Mouse (Mus musculus) CH12.LX (cell line): Measurements from ENCODE around the gene Metap2. TPM values are rescaled to one million over a fixed set of nuclear protein-coding genes. Genes with fewer than 3 reads are reported as not detected.

Source experiments
- DNase-seq: peaks from one replicate; pipeline ENCODE4 v3.0.0-alpha.2; 2013; ENCODE audit errors: extremely low read depth
- H3K27ac ChIP-seq: 2 replicates; pipeline ENCODE4 v1.5.1; 2012; ENCODE audit warnings: low read depth, mild to moderate bottlenecking, control low read depth, moderate library complexity; ENCODE audit not compliant: insufficient read depth
- H3K27me3 ChIP-seq: replicated peaks from 2 replicates; pipeline ENCODE3; 2012; ENCODE audit warnings: inconsistent platforms
- H3K36me3 ChIP-seq, 2 experiments: replicated peaks in 1 of 2; 2 replicates each; pipeline versions ENCODE3 to v1.6.1; 2012; ENCODE audit warnings: inconsistent platforms in 1 of 2, low read length in 1 of 2, mild to moderate bottlenecking in 1 of 2, mixed read lengths in 1 of 2, moderate library complexity in 1 of 2; ENCODE audit not compliant: control insufficient read depth in 1 of 2, insufficient read depth in 1 of 2
- H3K4me1 ChIP-seq, 2 experiments: 2 replicates each; pipeline ENCODE4 v1.6.1; 2012; ENCODE audit warnings: inconsistent platforms in 1 of 2, moderate library complexity in 1 of 2; ENCODE audit not compliant: insufficient read depth in 2 of 2, control insufficient read depth in 1 of 2
- H3K4me2 ChIP-seq: 2 replicates; pipeline ENCODE4 v1.6.1; 2012; ENCODE audit warnings: low read depth, mild to moderate bottlenecking, control low read depth; ENCODE audit not compliant: poor library complexity, insufficient read depth, severe bottlenecking
- H3K4me3 ChIP-seq, 3 experiments: fragments of 150-350 bp in 1 of 3; sonication (generic) in 1 of 3; replicated peaks in 1 of 3; 2 replicates each; pipeline versions ENCODE3 to v1.5.1; 2011 to 2012; ENCODE audit warnings: low read depth in 2 of 3, low read length in 2 of 3, mild to moderate bottlenecking in 2 of 3, moderate library complexity in 2 of 3, control low read depth in 1 of 3, improper control_type of control experiment in 1 of 3, inconsistent platforms in 1 of 3, mixed read lengths in 1 of 3; ENCODE audit not compliant: poor library complexity in 1 of 3
- H3K79me2 ChIP-seq: replicated peaks from 2 replicates; pipeline ENCODE4 v1.6.1; 2012; ENCODE audit warnings: mild to moderate bottlenecking, moderate library complexity; ENCODE audit not compliant: control insufficient read depth, poor library complexity, insufficient read depth, severe bottlenecking; ENCODE audit errors: extremely low read depth
- H3K9ac ChIP-seq: 2 replicates; pipeline ENCODE4 v1.6.1; 2012; ENCODE audit warnings: low read depth, mild to moderate bottlenecking, control low read depth, moderate library complexity; ENCODE audit not compliant: insufficient read depth
- H3K9me3 ChIP-seq: replicated peaks from 2 replicates; pipeline ENCODE3; 2012; ENCODE audit warnings: low read length, inconsistent platforms, mixed read lengths
- CHD2 ChIP-seq: IDR thresholded peaks from 2 replicates; pipeline ENCODE4 v1.6.1; 2011; ENCODE audit warnings: low read length, improper control_type of control experiment
- E2F4 ChIP-seq: IDR thresholded peaks from 2 replicates; pipeline ENCODE4 v1.6.1; 2011; ENCODE audit warnings: low read depth, low read length, improper control_type of control experiment; ENCODE audit not compliant: insufficient replicate concordance
- ELF1 ChIP-seq: IDR thresholded peaks from 2 replicates; pipeline ENCODE4 v1.6.1; 2014; ENCODE audit warnings: low read depth, mild to moderate bottlenecking, inconsistent platforms, low read length, improper control_type of control experiment
- GABPA ChIP-seq: IDR thresholded peaks from 2 replicates; pipeline ENCODE4 v1.6.1; 2012; ENCODE audit warnings: low read depth, low read length, improper control_type of control experiment, inconsistent platforms; ENCODE audit not compliant: insufficient replicate concordance
- HCFC1 ChIP-seq: IDR thresholded peaks from 2 replicates; pipeline ENCODE4 v1.6.1; 2012; ENCODE audit warnings: low read depth, mild to moderate bottlenecking, inconsistent platforms, low read length, improper control_type of control experiment
- JUN ChIP-seq: IDR thresholded peaks from 2 replicates; pipeline ENCODE4 v1.6.1; 2011; ENCODE audit warnings: low read depth, mild to moderate bottlenecking, low read length, improper control_type of control experiment, moderate library complexity; ENCODE audit not compliant: insufficient read depth
- JUND ChIP-seq: conservative IDR thresholded peaks from 2 replicates; pipeline ENCODE4 v1.6.1; 2011; ENCODE audit warnings: low read depth, low read length, improper control_type of control experiment
- KAT2A ChIP-seq: IDR thresholded peaks from 2 replicates; pipeline ENCODE4 v1.6.1; 2012; ENCODE audit warnings: low read length, improper control_type of control experiment, inconsistent platforms; ENCODE audit not compliant: insufficient replicate concordance
- MAFK ChIP-seq: IDR thresholded peaks from 2 replicates; pipeline ENCODE4 v1.6.1; 2011; ENCODE audit warnings: low read length, improper control_type of control experiment; ENCODE audit not compliant: insufficient replicate concordance
- MAZ ChIP-seq: IDR thresholded peaks from 2 replicates; pipeline ENCODE4 v1.6.1; 2012; ENCODE audit warnings: low read depth, mild to moderate bottlenecking, inconsistent platforms, low read length, improper control_type of control experiment, moderate library complexity
- MEF2A ChIP-seq: IDR thresholded peaks from 2 replicates; pipeline ENCODE4 v1.6.1; 2014; ENCODE audit warnings: low read depth, mild to moderate bottlenecking, inconsistent platforms, low read length, improper control_type of control experiment, borderline replicate concordance
- MYC ChIP-seq: IDR thresholded peaks from 2 replicates; pipeline ENCODE4 v1.6.1; 2011; ENCODE audit warnings: low read depth, mild to moderate bottlenecking, improper control_type of control experiment, low read length
- RAD21 ChIP-seq: IDR thresholded peaks from 2 replicates; pipeline ENCODE4 v1.6.1; 2011; ENCODE audit warnings: low read depth, mild to moderate bottlenecking, low read length, improper control_type of control experiment, moderate library complexity
- RCOR1 ChIP-seq: conservative IDR thresholded peaks from 2 replicates; pipeline ENCODE4 v1.6.1; 2012; ENCODE audit warnings: low read depth, mild to moderate bottlenecking, inconsistent platforms, low read length, improper control_type of control experiment
- SIN3A ChIP-seq: IDR thresholded peaks from 2 replicates; pipeline ENCODE4 v1.6.1; 2012; ENCODE audit warnings: low read length, improper control_type of control experiment, inconsistent platforms
- SMC3 ChIP-seq: IDR thresholded peaks from 2 replicates; pipeline ENCODE4 v1.6.1; 2011; ENCODE audit warnings: low read depth, low read length, improper control_type of control experiment
- TCF12 ChIP-seq: IDR thresholded peaks from 2 replicates; pipeline ENCODE4 v1.6.1; 2014; ENCODE audit warnings: low read depth, mild to moderate bottlenecking, inconsistent platforms, low read length, improper control_type of control experiment
- UBTF ChIP-seq: IDR thresholded peaks from 2 replicates; pipeline ENCODE4 v1.6.1; 2012; ENCODE audit warnings: low read depth, mild to moderate bottlenecking, inconsistent platforms, low read length, improper control_type of control experiment, moderate library complexity
- USF2 ChIP-seq: conservative IDR thresholded peaks from 2 replicates; pipeline ENCODE4 v1.6.1; 2011; ENCODE audit warnings: low read depth, low read length, improper control_type of control experiment
- ZC3H11A ChIP-seq: IDR thresholded peaks from 2 replicates; pipeline ENCODE4 v1.6.1; 2012; ENCODE audit warnings: low read depth, mild to moderate bottlenecking, inconsistent platforms, low read length, improper control_type of control experiment
- ZKSCAN1 ChIP-seq: IDR thresholded peaks from 2 replicates; pipeline ENCODE4 v1.6.1; 2012; ENCODE audit warnings: low read depth, inconsistent platforms, low read length, improper control_type of control experiment, borderline replicate concordance
- ZMIZ1 ChIP-seq: IDR thresholded peaks from 2 replicates; pipeline ENCODE4 v1.6.1; 2012; ENCODE audit warnings: low read depth, mild to moderate bottlenecking, inconsistent platforms, low read length, improper control_type of control experiment
- ZNF384 ChIP-seq: IDR thresholded peaks from 2 replicates; pipeline ENCODE4 v1.6.1; 2012; ENCODE audit warnings: low read depth, low read length, improper control_type of control experiment, inconsistent platforms
- dilution Hi-C: fragments of 300-500 bp; cut with MboI; formaldehyde crosslinking; loops from 2 replicates; pipeline ENCODE4 v1.14.3; 2020; ENCODE audit warnings: low sequenced_read_pairs; ENCODE audit not compliant: extremely low pct_unique_long_range_greater_than_20kb, extremely low pct_ligation_motif_present
- in situ Hi-C: fragments of 300-500 bp; cut with MboI; formaldehyde crosslinking; loops from 3 replicates; pipeline ENCODE4 v1.14.3; 2019; ENCODE audit warnings: low sequenced_read_pairs, low pct_ligation_motif_present, low pct_unique_long_range_greater_than_20kb, mixed read lengths
- polyA plus RNA-seq: library from polyadenylated mRNA; unstranded; fragments of >175 nt; gene quantifications from 2 replicates; pipeline ENCODE4 v1.2.1, GENCODE M21; 2012; ENCODE audit warnings: low read depth; ENCODE audit not compliant: insufficient read length
- total RNA-seq, 2 experiments: library from RNA; depleted of rRNA; stranded (reverse); fragments of 300-350 nt in 1 of 2; fragments of >200 nt in 1 of 2; gene quantifications; 2 replicates each; pipeline ENCODE4 v1.2.3; 2012 to 2014

Metap2 gene
- total and polyA plus RNA-seq, 3 experiments: 183 to 710 (median 211) TPM

GRCm38 (mm10) chr10:93932020-93932419 is 35.1 kb upstream of the Metap2 start:
- H3K4me2 ChIP-seq: no peak overlapping the region
- TF ChIP-seq RCOR1: no peak
- no peak for TF ChIP-seq MEF2A
- TF ChIP-seq ZMIZ1: no peak
- no peak for TF ChIP-seq E2F4
- no peak for TF ChIP-seq ELF1
- no peak for TF ChIP-seq MAFK
- TF ChIP-seq UBTF: no peak
- TF ChIP-seq JUN: no peak
- TF ChIP-seq ZKSCAN1: no peak
- no peak for TF ChIP-seq HCFC1
- TF ChIP-seq GABPA: no peak
- no peak for TF ChIP-seq TCF12
- no peak for TF ChIP-seq JUND
- no peak for TF ChIP-seq MAZ
- TF ChIP-seq CHD2: no peak
- TF ChIP-seq USF2: no peak
- TF ChIP-seq SIN3A: no peak
- no peak for TF ChIP-seq ZC3H11A
- TF ChIP-seq, all 38 proteins: peak for 0
- no peaks in the 10 kb centered on the region for H3K9me3 ChIP-seq
- no peak overlapping the region for H3K27ac ChIP-seq
- no peaks in the 10 kb centered on the region for H3K36me3 ChIP-seq
- H3K9ac ChIP-seq: no peak overlapping the region
- dilution Hi-C loops: no loop called here
- peaks cover 2% of the 10 kb centered on the region for H3K27me3 ChIP-seq
- H3K79me2 ChIP-seq: no peaks in the 10 kb centered on the region
- no peak overlapping the region for H3K4me3 ChIP-seq
- in situ Hi-C loops: no loop called here
- no peaks in the 10 kb centered on the region; a peak in 1 of 4 replicates for H3K4me1 ChIP-seq
- DNase-seq: no peak

GRCm38 (mm10) chr10:93931431-93931830 is 34.5 kb upstream of the Metap2 start:
- H3K9ac ChIP-seq: no peak overlapping the region
- peaks cover 2% of the 10 kb centered on the region for H3K27me3 ChIP-seq
- no peaks in the 10 kb centered on the region; a peak in 1 of 4 replicates for H3K4me1 ChIP-seq
- dilution Hi-C loops: no loop called here
- TF ChIP-seq SMC3 (no peak), ZKSCAN1 (no peak), MYC (no peak), KAT2A (no peak), ZMIZ1 (no peak), TCF12 (no peak), CHD2 (no peak), ZC3H11A (no peak), RAD21 (no peak), ZNF384 (no peak)
- no peak overlapping the region for H3K4me3 ChIP-seq
- no peak overlapping the region for H3K4me2 ChIP-seq
- H3K79me2 ChIP-seq: no peaks in the 10 kb centered on the region
- no peak overlapping the region for H3K27ac ChIP-seq
- no peaks in the 10 kb centered on the region for H3K9me3 ChIP-seq
- H3K36me3 ChIP-seq: no peaks in the 10 kb centered on the region
- no peak for DNase-seq
- in situ Hi-C loops: no loop called here
